Mouse (Mus musculus) limb, embryonic 14.5 days (tissue): Measurements from ENCODE around the gene Plekha1. TPM values are rescaled to one million over a fixed set of nuclear protein-coding genes. Genes with fewer than 3 reads are reported as not detected.

Experiments
- ATAC-seq: fragments of 200-750 bp; cut with Nextera tagmentation; 2 replicates; pipeline ENCODE4 v1.8.0; 2017; ENCODE audit warnings: low read depth, moderate number of reproducible peaks, moderate TSS enrichment; ENCODE audit not compliant: low FRiP score
- DNase-seq: peaks from one replicate; pipeline ENCODE4 v3.0.0-alpha.2; 2015; ENCODE audit warnings: low spot score
- H3K27ac ChIP-seq: fragments of 300-500 bp; sonication (generic); replicated peaks from 2 replicates; pipeline ENCODE4 v1.5.1; 2014; ENCODE audit warnings: low read depth, mild to moderate bottlenecking, low read length, moderate library complexity, mixed read lengths
- H3K27me3 ChIP-seq: fragments of 300-500 bp; sonication (generic); 2 replicates; pipeline ENCODE4 v1.6.1; 2014; ENCODE audit warnings: low read length, mixed read lengths; ENCODE audit not compliant: control insufficient read depth, insufficient read depth
- H3K36me3 ChIP-seq: fragments of 300-500 bp; sonication (generic); 2 replicates; pipeline ENCODE4 v1.6.1; 2014; ENCODE audit warnings: mild to moderate bottlenecking, low read length, moderate library complexity, mixed read lengths; ENCODE audit not compliant: control insufficient read depth, insufficient read depth
- H3K4me1 ChIP-seq: fragments of 300-500 bp; sonication (generic); 2 replicates; pipeline ENCODE4 v1.6.1; 2014; ENCODE audit warnings: antibody characterized with exemption, low read length, mixed read lengths; ENCODE audit not compliant: control insufficient read depth, insufficient read depth
- H3K4me2 ChIP-seq: fragments of 300-500 bp; sonication (generic); replicated peaks from 2 replicates; pipeline ENCODE4 v1.6.1; 2014; ENCODE audit warnings: low read depth, mild to moderate bottlenecking, low read length, moderate library complexity; ENCODE audit not compliant: severe bottlenecking
- H3K4me3 ChIP-seq: fragments of 300-500 bp; sonication (generic); replicated peaks from 2 replicates; pipeline ENCODE4 v1.5.1; 2014; ENCODE audit warnings: low read length
- H3K9ac ChIP-seq: fragments of 300-500 bp; sonication (generic); 2 replicates; pipeline ENCODE4 v1.6.1; 2014; ENCODE audit warnings: mild to moderate bottlenecking, low read depth, low read length, moderate library complexity; ENCODE audit not compliant: severe bottlenecking
- H3K9me3 ChIP-seq: fragments of 300-500 bp; sonication (generic); 2 replicates; pipeline ENCODE4 v1.6.1; 2016; ENCODE audit warnings: low read length; ENCODE audit not compliant: control insufficient read depth
- POLR2A ChIP-seq: fragments of 200-500 bp; IDR thresholded peaks from 2 replicates; pipeline ENCODE4 v1.8.0; 2012; ENCODE audit warnings: inconsistent platforms, mild to moderate bottlenecking, moderate library complexity, borderline replicate concordance; ENCODE audit not compliant: insufficient read depth, insufficient read length; ENCODE audit errors: extremely low read depth
- WGBS: fragments of 180-500 bp; shearing (Covaris S2); extraction: QIAGEN DNeasy Blood & Tissue Kit; methylation state at CpG from one replicate; pipeline ENCODE4 v1.1.7; 2014; 5-methylcytosine and 5-hydroxymethylcytosine counted together
- polyA plus RNA-seq, 2 experiments: library from polyadenylated mRNA; depleted of rRNA in 1 of 2; stranded (reverse) in 1 of 2; unstranded in 1 of 2; fragments of >200 nt; fragmentation: Nextera tagmentation in 1 of 2; extraction: Ambion mirVana in 1 of 2; gene quantifications; 2 replicates each; pipeline versions ENCODE4 v1.2.1 to v1.2.3; 2012 to 2014

Gene Plekha1
- polyA plus RNA-seq, 2 experiments, result 34.8 to 47.9 TPM

DNA sequence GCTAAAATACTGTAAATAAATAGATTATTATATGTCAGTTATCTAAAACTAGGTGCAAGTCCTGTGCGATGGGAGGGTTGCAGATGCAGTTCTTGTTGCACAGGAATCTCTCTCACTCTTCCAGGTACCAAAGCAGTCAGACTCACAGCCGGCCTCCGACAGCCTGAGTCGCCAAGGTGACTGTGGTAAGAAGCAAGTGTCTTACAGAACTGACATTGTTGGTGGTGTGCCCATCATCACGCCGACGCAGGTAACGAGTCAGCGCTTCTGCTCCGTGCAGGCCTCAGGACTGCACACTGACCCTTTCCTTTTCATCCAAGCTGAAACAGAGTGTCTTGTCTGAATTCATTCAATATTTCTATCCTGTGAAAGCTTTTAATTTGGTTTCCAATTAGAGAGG is 31.6 kb downstream of the Plekha1 start:
- WGBS, result 94% methylated on average over 10 of the region's 10 CpGs
- Histone ChIP-seq H3K36me3 (peaks cover 24% of the 10 kb centered on the region), H3K27ac (no peak overlapping the region), H3K27me3 (no peaks in the 10 kb centered on the region), H3K9me3 (no peaks in the 10 kb centered on the region), H3K9ac (no peak overlapping the region), H3K4me1 (no peaks in the 10 kb centered on the region), H3K4me2 (no peak overlapping the region), H3K4me3 (no peak overlapping the region)
- DNase-seq (no peak), ATAC-seq (no peak)
- TF ChIP-seq POLR2A, result no peak

- Histone ChIP-seq H3K36me3 (peaks cover 24% of the 10 kb centered on the region), H3K9me3 (no peaks in the 10 kb centered on the region), H3K27ac (no peak overlapping the region), H3K27me3 (no peaks in the 10 kb centered on the region), H3K9ac (no peak overlapping the region), H3K4me2 (no peak overlapping the region), H3K4me1 (no peaks in the 10 kb centered on the region), H3K4me3 (no peak overlapping the region)
- no peak for TF ChIP-seq POLR2A
- 86% methylated on average over 4 of the region's 4 CpGs for WGBS
- ATAC-seq (no peak), DNase-seq (no peak)
Measured at GRCm38 (mm10) chr7:130898373-130898772, 32.8 kb downstream of the Plekha1 start.

DNA sequence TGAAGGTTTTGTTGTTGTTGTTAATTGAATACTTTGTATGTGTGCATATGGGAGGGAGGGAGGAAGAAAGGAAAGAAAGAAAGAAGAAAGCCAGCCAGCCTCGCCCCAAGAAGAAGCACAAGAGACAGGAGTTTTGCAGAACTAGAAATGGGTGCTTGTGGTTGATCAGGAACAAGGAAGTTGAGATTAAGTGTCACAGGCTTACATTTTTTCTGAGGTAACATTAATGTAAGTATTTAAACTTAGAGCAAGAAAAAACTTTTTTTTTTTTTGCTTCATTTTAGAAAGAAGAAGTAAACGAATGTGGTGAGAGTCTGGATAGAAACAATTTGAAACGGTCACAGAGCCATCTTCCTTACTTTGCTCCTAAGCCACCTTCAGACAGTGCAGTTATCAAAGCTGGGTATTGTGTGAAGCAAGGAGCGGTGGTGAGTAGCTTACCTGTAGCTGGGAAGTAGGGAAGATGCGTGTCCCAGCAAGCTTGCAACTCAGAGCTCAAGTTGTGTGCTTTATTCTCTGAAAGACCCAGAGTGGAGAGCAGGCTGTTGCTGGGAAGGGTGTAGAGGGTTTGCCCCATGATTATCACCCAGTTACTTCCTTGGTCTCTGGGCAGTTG is 34.8 kb downstream of the Plekha1 start:
- WGBS, result 95% methylated on average over 5 of the region's 5 CpGs
- Histone ChIP-seq H3K27ac (no peak overlapping the region), H3K4me3 (no peak overlapping the region), H3K9me3 (no peaks in the 10 kb centered on the region), H3K9ac (no peak overlapping the region), H3K36me3 (peaks cover 27% of the 10 kb centered on the region), H3K4me2 (no peak overlapping the region), H3K27me3 (no peaks in the 10 kb centered on the region), H3K4me1 (no peaks in the 10 kb centered on the region)
- no peak for ATAC-seq
- no peak for TF ChIP-seq POLR2A
- DNase-seq, result no peak

DNA sequence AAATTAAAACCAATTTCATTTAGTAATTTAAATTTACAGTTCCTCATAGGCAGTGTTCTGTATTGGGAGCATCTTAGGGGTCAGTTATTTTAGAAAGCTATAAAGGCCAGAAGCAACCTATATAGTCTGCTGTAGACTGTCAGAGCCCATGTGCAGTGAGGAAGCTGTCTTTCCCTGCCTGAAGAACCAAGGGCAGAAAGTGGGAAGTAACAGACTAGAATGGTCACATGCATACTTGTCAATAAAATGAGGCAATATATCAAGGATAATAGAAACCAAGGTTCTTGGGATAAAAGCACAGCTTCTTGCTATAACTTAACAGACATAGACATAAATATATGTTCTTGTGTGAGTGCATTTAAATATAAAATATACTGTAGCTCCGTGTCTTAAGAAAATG is 37.4 kb downstream of the Plekha1 start:
- Histone ChIP-seq H3K27me3 (no peaks in the 10 kb centered on the region), H3K4me3 (no peak overlapping the region), H3K9ac (no peak overlapping the region), H3K4me1 (no peaks in the 10 kb centered on the region), H3K27ac (no peak overlapping the region), H3K4me2 (no peak overlapping the region), H3K36me3 (peaks cover 20% of the 10 kb centered on the region), H3K9me3 (no peaks in the 10 kb centered on the region)
- ATAC-seq (no peak), DNase-seq (no peak)
- 100% methylated on average over 1 of the region's 1 CpGs for WGBS
- no peak for TF ChIP-seq POLR2A

DNA sequence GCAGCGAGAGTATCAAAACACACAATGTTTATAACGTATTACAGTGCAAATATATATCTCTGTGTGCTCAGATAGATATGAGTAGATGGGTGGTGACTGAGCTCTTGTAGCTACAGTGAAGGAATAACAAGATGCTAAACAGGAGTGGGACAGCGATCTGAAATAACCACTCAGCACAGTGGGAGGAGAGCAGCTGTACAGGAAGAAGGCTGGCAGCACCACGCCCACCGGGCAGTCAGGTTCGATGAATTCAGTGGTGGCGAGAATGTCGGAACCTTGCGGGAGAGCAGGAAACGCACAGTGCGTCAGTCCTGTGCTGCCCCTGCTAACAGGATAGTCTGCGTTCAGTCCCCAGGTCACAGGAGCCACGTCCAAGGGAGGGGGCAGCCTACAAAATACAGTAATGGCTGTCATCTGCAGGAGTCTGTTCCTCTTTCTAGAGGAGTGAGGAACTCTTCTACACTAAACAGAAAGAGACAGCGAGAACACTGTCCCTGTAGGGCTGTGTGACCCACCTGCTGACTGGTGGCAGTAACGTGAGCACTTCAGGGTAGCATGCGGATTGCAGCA is 38.0 kb downstream of the Plekha1 start:
- H3K27me3 ChIP-seq, result no peaks in the 10 kb centered on the region
- H3K9ac ChIP-seq, result no peak overlapping the region
- H3K4me2 ChIP-seq, result no peak overlapping the region
- no peak for TF ChIP-seq POLR2A
- H3K27ac ChIP-seq, result no peak overlapping the region
- peaks cover 19% of the 10 kb centered on the region for H3K36me3 ChIP-seq
- 88% methylated on average over 16 of the region's 16 CpGs for WGBS
- no peak for DNase-seq
- H3K9me3 ChIP-seq, result no peaks in the 10 kb centered on the region
- no peak overlapping the region for H3K4me3 ChIP-seq
- no peak for ATAC-seq
- H3K4me1 ChIP-seq, result no peaks in the 10 kb centered on the region
